Mouse (Mus musculus) heart, adult 2 months (tissue): Measurements from ENCODE around the gene Ppp1r13l.

Experiments
- CTCF ChIP-seq: fragments of 200-600 bp; IDR thresholded peaks from 2 replicates; pipeline ENCODE4 v1.8.1; 2022; ENCODE audit warnings: antibody characterized with exemption, mild to moderate bottlenecking, moderate library complexity
- EP300 ChIP-seq: fragments of 200-500 bp; IDR thresholded peaks from 2 replicates; pipeline ENCODE4 v1.6.1; 2011; ENCODE audit warnings: low read depth, low read length, control low read depth; ENCODE audit not compliant: insufficient read depth
- POLR2A ChIP-seq: fragments of 200-500 bp; IDR thresholded peaks from 2 replicates; pipeline ENCODE4 v1.6.1; 2011; ENCODE audit warnings: mild to moderate bottlenecking, low read depth, low read length, control low read depth; ENCODE audit not compliant: insufficient read depth

DNA sequence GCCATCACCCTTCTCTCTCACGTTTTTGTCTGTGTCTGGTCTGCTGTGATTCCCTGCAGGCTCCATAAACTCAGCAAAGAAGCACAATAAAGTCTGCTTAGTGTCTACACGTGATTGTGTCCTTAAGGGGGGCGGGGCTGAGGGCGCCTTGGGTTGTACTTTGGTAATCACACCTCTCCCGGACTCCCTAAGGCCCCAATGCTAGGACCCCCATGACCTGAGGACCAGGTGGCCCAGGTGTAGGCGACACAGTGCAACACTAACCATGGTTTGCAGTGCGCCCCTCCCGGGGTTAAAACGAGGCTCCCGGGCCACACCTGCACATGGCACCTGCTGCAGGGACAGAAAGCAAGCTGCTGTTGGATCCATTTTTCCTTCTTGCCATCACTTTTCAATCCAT, 18.3 kb upstream of the Ppp1r13l start:
- TF ChIP-seq POLR2A, result no peak
- no peak for TF ChIP-seq CTCF
- TF ChIP-seq EP300, result no peak
